Mouse (Mus musculus) embryonic facial prominence, embryonic 13.5 days (tissue): ENCODE measurements at regions not wholly inside any gene's neighbourhood (a gene's known extent, or its start where the extent isn't known, plus 50 kb on each side); places are given as distances from the start of the nearest gene placed in this dataset.
A peak's percentile ranks its signal among the peaks of the same experiment; 100 is the strongest.

ENCODE experiments used
- ATAC-seq: fragments of 200-750 bp; cut with Nextera tagmentation; 2 replicates; pipeline ENCODE4 v1.8.0; 2017; ENCODE audit warnings: low read depth; ENCODE audit not compliant: insufficient number of reproducible peaks, insufficient read depth, low FRiP score, low TSS enrichment
- H3K27ac ChIP-seq: fragments of 300-500 bp; sonication (generic); 2 replicates; pipeline ENCODE4 v1.5.1; 2015; ENCODE audit warnings: moderate library complexity, mild to moderate bottlenecking, inconsistent platforms
- H3K27me3 ChIP-seq: fragments of 300-500 bp; sonication (generic); 2 replicates; pipeline ENCODE4 v1.6.1; 2015; ENCODE audit warnings: mild to moderate bottlenecking, inconsistent platforms
- H3K36me3 ChIP-seq: fragments of 300-500 bp; sonication (generic); 2 replicates; pipeline ENCODE4 v1.6.1; 2015; ENCODE audit warnings: mild to moderate bottlenecking, inconsistent platforms
- H3K4me1 ChIP-seq: fragments of 300-500 bp; sonication (generic); 2 replicates; pipeline ENCODE4 v1.6.1; 2015; ENCODE audit warnings: inconsistent platforms
- H3K4me2 ChIP-seq: fragments of 300-500 bp; sonication (generic); 2 replicates; pipeline ENCODE4 v1.6.1; 2015; ENCODE audit warnings: moderate library complexity, mild to moderate bottlenecking, inconsistent platforms
- H3K4me3 ChIP-seq: fragments of 300-500 bp; sonication (generic); 2 replicates; pipeline ENCODE4 v1.5.1; 2015; ENCODE audit warnings: mild to moderate bottlenecking, inconsistent platforms
- H3K9ac ChIP-seq: fragments of 300-500 bp; sonication (generic); 2 replicates; pipeline ENCODE4 v1.6.1; 2015; ENCODE audit warnings: mild to moderate bottlenecking, inconsistent platforms
- H3K9me3 ChIP-seq: fragments of 300-500 bp; sonication (generic); 2 replicates; pipeline ENCODE4 v1.6.1; 2016; ENCODE audit warnings: inconsistent platforms
- WGBS: fragments of 180-500 bp; shearing (Covaris S2); methylation state at CpG from one replicate; pipeline ENCODE4 v1.1.7; 2015; ENCODE audit warnings: mixed read lengths; 5-methylcytosine and 5-hydroxymethylcytosine counted together

- H3K27ac ChIP-seq, result no peak overlapping the region
- WGBS, result 79% methylated on average over 2 of the region's 2 CpGs
- no peak overlapping the region for H3K4me3 ChIP-seq
- no peaks in the 10 kb centered on the region for H3K36me3 ChIP-seq
- no peak overlapping the region for H3K4me2 ChIP-seq
- H3K9me3 ChIP-seq, result no peaks in the 10 kb centered on the region
- H3K27me3 ChIP-seq, result no peaks in the 10 kb centered on the region
- peaks cover 16% of the 10 kb centered on the region for H3K4me1 ChIP-seq
- no peak overlapping the region for H3K9ac ChIP-seq
- ATAC-seq, result no peak
Measured at GRCm38 (mm10) chr7:135898876-135899275, 182.7 kb upstream of the Mki67 start.

DNA sequence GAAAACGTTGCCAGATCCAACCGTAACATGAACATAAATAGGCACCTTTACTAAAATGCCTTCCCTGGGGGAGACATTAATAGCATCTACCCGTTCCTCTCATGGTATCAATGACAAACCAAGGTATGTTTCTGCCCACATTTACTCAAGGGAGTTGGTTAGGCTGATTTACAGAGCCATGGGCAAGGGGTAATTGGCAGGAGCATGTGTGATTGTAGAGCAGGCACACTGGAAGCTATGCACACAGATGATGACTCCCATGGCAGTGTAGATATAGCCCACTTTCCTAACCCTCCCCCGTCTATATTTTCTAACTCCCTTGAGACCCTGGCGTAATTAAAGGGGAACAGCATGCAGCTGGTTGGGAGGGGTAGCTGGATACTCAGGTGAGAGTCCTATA is 183.6 kb upstream of the Mki67 start:
- Histone ChIP-seq H3K9me3 (no peaks in the 10 kb centered on the region), H3K36me3 (no peaks in the 10 kb centered on the region), H3K4me3 (no peak overlapping the region), H3K4me1 (peaks cover 16% of the 10 kb centered on the region), H3K4me2 (no peak overlapping the region), H3K27ac (no peak overlapping the region), H3K27me3 (no peaks in the 10 kb centered on the region), H3K9ac (no peak overlapping the region)
- ATAC-seq, result no peak
- WGBS, result 64% methylated on average over 5 of the region's 5 CpGs

DNA sequence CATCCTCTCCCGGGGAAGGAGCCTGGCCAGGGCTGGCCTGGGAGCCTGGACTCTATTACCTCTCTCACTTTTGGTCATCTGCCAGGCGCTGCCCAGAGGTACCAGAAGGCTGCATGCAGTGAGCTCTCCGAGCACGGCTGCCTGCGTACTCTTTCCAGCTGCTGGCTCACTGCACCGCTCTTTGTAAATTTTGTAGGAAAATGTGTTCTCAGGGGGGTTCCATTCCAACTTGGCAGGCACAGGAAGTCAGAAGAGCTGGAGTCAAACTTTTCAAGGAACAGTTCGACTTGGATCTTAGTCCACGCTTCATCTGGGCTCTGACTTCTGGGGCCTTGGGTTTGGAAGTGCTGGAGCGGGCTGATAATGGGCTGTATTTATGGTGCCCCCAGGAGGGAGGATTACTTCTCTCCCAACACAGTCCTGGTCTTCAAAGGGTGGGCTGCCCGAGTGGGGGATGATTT is 184.7 kb upstream of the Mki67 start:
- H3K4me2 ChIP-seq, result no peak overlapping the region
- ATAC-seq, result no peak
- 48% methylated on average over 10 of the region's 10 CpGs for WGBS

GRCm38 (mm10) chr7:135902106-135903055 is 186.2 kb upstream of the Mki67 start:
- Histone ChIP-seq H3K4me1 (peaks cover 16% of the 10 kb centered on the region), H3K4me3 (no peak overlapping the region), H3K4me2 (no peak overlapping the region), H3K27ac (0 out of 2 replicates have a peak overlapping the region, but pooled peaks have one; percentile 8), H3K9me3 (no peaks in the 10 kb centered on the region), H3K27me3 (no peaks in the 10 kb centered on the region), H3K9ac (no peak overlapping the region), H3K36me3 (no peaks in the 10 kb centered on the region)
- WGBS, result 63% methylated on average over 13 of the region's 13 CpGs
- ATAC-seq, result no peak

More for the DNA sequence above, 184.7 kb upstream of the Mki67 start:
- H3K4me3 ChIP-seq, result no peak overlapping the region
- no peaks in the 10 kb centered on the region for H3K9me3 ChIP-seq
- peaks cover 16% of the 10 kb centered on the region for H3K4me1 ChIP-seq
- no peaks in the 10 kb centered on the region for H3K27me3 ChIP-seq
- H3K9ac ChIP-seq, result no peak overlapping the region
- H3K27ac ChIP-seq, result peak overlapping the region; percentile 62
- no peaks in the 10 kb centered on the region for H3K36me3 ChIP-seq

DNA sequence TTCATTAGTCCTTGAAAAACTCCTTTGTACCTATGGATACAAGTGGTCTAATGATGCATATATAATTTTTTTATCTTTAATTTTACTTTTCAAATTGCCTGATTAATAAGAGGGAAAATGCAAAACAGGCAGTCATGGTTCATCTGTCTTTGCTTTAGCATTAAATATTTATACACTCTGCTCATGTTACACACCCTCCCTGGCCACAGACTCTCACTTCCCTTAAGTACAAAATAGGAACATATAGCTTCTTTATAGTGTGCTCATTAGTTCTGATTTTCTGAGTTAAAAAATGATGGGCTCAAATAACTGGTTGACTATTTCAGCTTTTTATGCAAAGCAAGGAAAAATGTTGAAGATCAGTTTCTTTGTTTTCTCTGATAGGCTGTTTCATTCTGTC is 195.2 kb upstream of the Mki67 start:
- ATAC-seq, result no peak
- Histone ChIP-seq H3K27ac (no peak overlapping the region), H3K36me3 (no peaks in the 10 kb centered on the region), H3K4me3 (no peak overlapping the region), H3K27me3 (no peaks in the 10 kb centered on the region), H3K9me3 (no peaks in the 10 kb centered on the region), H3K4me1 (no peaks in the 10 kb centered on the region), H3K9ac (no peak overlapping the region), H3K4me2 (no peak overlapping the region)

DNA sequence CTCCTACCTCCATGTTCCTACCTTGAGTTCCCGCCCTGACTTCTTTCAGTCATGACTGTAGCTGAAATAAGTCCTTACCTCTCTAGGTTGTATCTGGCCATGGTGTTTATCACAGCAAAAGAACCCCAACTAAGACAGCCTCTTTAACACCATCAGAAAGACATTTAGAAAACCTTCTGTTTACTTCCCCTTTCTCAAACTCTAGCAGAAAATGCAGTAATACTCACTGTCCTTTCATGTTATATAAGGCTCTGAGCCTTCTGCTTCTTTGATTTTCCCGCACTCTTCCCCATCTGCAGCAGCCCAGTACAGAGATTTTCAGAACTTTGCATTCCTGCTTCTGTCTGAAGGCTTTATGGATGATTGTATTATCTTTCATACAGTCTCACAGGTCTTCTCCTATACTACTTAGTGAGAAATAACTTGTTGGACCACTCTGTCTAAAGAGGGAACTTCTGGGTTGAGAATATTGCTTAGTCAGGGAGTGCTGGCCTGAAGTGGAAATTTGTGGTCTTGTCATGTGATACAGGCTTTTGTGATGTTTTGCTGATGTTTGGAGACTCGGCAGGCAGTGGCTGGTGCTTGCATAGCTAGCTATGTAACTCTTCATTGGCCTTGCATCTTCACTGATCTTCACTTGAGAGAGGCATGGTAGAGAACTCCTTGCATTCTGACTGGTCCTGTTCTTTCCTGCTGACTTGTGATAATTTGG is 197.9 kb upstream of the Mki67 start:
- WGBS, result 76% methylated on average over 3 of the region's 3 CpGs
- Histone ChIP-seq H3K4me1 (no peaks in the 10 kb centered on the region), H3K27me3 (no peaks in the 10 kb centered on the region), H3K9me3 (no peaks in the 10 kb centered on the region), H3K4me2 (no peak overlapping the region), H3K9ac (no peak overlapping the region), H3K27ac (no peak overlapping the region), H3K36me3 (no peaks in the 10 kb centered on the region), H3K4me3 (no peak overlapping the region)
- no peak for ATAC-seq

DNA sequence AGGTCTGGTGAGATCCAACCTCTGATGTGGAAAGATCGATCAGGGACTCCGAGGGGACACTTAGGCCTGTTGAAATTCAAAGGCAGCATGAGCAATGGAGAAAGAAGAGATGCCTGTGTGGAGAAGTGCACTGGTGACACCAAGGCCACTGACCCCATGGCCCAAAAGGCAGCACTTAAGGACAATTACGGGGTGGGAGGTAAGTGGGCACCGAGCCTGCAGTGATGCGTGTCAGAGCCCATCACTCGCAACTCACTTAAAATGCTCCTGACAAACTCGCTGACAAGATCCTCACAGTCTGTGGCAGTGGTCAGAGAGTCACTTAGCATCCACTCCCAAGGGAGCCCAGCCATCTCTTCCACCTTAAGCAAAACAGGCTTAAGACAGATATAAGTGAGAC is 207.7 kb upstream of the Mki67 start:
- Histone ChIP-seq H3K36me3 (no peaks in the 10 kb centered on the region), H3K4me1 (no peaks in the 10 kb centered on the region), H3K4me2 (no peak overlapping the region), H3K27ac (no peak overlapping the region), H3K9me3 (no peaks in the 10 kb centered on the region), H3K4me3 (no peak overlapping the region), H3K27me3 (no peaks in the 10 kb centered on the region), H3K9ac (no peak overlapping the region)
- ATAC-seq, result no peak
- 60% methylated on average over 7 of the region's 7 CpGs for WGBS

- H3K9me3 ChIP-seq, result no peaks in the 10 kb centered on the region
- no peak overlapping the region for H3K9ac ChIP-seq
- H3K36me3 ChIP-seq, result no peaks in the 10 kb centered on the region
- no peak overlapping the region for H3K27ac ChIP-seq
- H3K4me1 ChIP-seq, result no peaks in the 10 kb centered on the region
- H3K4me2 ChIP-seq, result no peak overlapping the region
- WGBS, result 87% methylated on average over 4 of the region's 4 CpGs
- no peaks in the 10 kb centered on the region for H3K27me3 ChIP-seq
- ATAC-seq, result no peak
- H3K4me3 ChIP-seq, result no peak overlapping the region
Measured at GRCm38 (mm10) chr7:135924641-135925040, 208.5 kb upstream of the Mki67 start.

GRCm38 (mm10) chr7:135930091-135930490 is 213.9 kb upstream of the Mki67 start:
- H3K4me2 ChIP-seq, result no peak overlapping the region
- 93% methylated on average over 1 of the region's 1 CpGs for WGBS
- no peaks in the 10 kb centered on the region for H3K9me3 ChIP-seq
- H3K4me3 ChIP-seq, result no peak overlapping the region
- no peak overlapping the region for H3K27ac ChIP-seq
- no peak overlapping the region for H3K9ac ChIP-seq
- no peaks in the 10 kb centered on the region for H3K27me3 ChIP-seq
- no peaks in the 10 kb centered on the region for H3K36me3 ChIP-seq
- no peak for ATAC-seq
- H3K4me1 ChIP-seq, result peaks cover 10% of the 10 kb centered on the region

- ATAC-seq, result no peak
- WGBS, result 39% methylated on average over 5 of the region's 5 CpGs
- H3K4me2 ChIP-seq, result no peak overlapping the region
- no peaks in the 10 kb centered on the region for H3K27me3 ChIP-seq
- 0 out of 2 replicates have a peak overlapping the region, but pooled peaks have one; percentile 22 for H3K27ac ChIP-seq
- H3K36me3 ChIP-seq, result no peaks in the 10 kb centered on the region
- no peak overlapping the region for H3K4me3 ChIP-seq
- H3K9me3 ChIP-seq, result no peaks in the 10 kb centered on the region
- H3K9ac ChIP-seq, result no peak overlapping the region
- H3K4me1 ChIP-seq, result peaks cover 10% of the 10 kb centered on the region
Measured at GRCm38 (mm10) chr7:135932595-135933175, 216.5 kb upstream of the Mki67 start.

- WGBS, result 40% methylated on average over 1 of the region's 1 CpGs
Measured at GRCm38 (mm10) chr7:135935180-135935579, 219.0 kb upstream of the Mki67 start.

More at GRCm38 (mm10) chr7:135935180-135935579, 219.0 kb upstream of the Mki67 start:
- Histone ChIP-seq H3K9me3 (no peaks in the 10 kb centered on the region), H3K4me3 (no peak overlapping the region), H3K4me2 (no peak overlapping the region), H3K9ac (no peak overlapping the region), H3K4me1 (peaks cover 10% of the 10 kb centered on the region), H3K27me3 (no peaks in the 10 kb centered on the region), H3K27ac (no peak overlapping the region), H3K36me3 (no peaks in the 10 kb centered on the region)
- ATAC-seq, result no peak
